24 mouse cellular contexts compared by ENCODE assay signal in genomic region chr11:50194070-50194469, GRCm38 (mm10). TPM values are rescaled to one million over a fixed set of nuclear protein-coding genes. Genes with fewer than 3 reads are reported as not detected.
DNase-seq lines count a peak whose midpoint lies in the region; ATAC-seq and TF ChIP-seq lines count a peak whose summit lies in the region.
"Had no signal": no experiment of that assay in that cellular context is flagged by ENCODE, and none has a peak within 500 bp of the region (broad histone marks: within the 10 kb centered on the region; RNA-seq: fewer than 3 reads in every experiment).

No protein-coding gene starts in this region.

- H3K36me3 ChIP-seq in liver, adult 2 months (ENCODE audit: control insufficient read depth, insufficient read depth, low read length): no peaks in the 10 kb centered on the region; the same call in 1 of the 2 replicates
- peaks cover 28% of the 10 kb centered on the region for H3K36me3 ChIP-seq in liver, embryonic 12.5 days
- H3K36me3 ChIP-seq in midbrain, postnatal 0 days (ENCODE audit: insufficient read depth, low read length): peaks cover 27% of the 10 kb centered on the region
- H3K36me3 ChIP-seq in midbrain, embryonic 15.5 days (replicated peaks): peaks cover 27% of the 10 kb centered on the region
- H3K36me3 ChIP-seq in intestine, postnatal 0 days (ENCODE audit: control insufficient read depth, insufficient read depth): peaks cover 11% of the 10 kb centered on the region

- H3K79me2 ChIP-seq in liver, adult 2 months (ENCODE audit: control insufficient read depth, insufficient read depth, low read length): no peaks in the 10 kb centered on the region

- no peak overlapping the region for H3K4me3 ChIP-seq in liver, adult 2 months (ENCODE audit: insufficient read depth, low read depth, low read length)
- no peak overlapping the region for H3K4me3 ChIP-seq in liver, embryonic 12.5 days
- H3K4me3 ChIP-seq in midbrain, postnatal 0 days (ENCODE audit: low read depth, low read length): no peak overlapping the region
- no peak overlapping the region for H3K4me3 ChIP-seq in midbrain, embryonic 15.5 days
- no peak overlapping the region for H3K4me3 ChIP-seq in intestine, postnatal 0 days (ENCODE audit: low read depth, low read length)
- H3K4me3 ChIP-seq in layer of hippocampus, adult 2 months: no peak overlapping the region
- H3K4me3 ChIP-seq: embryonic facial prominence, embryonic 12.5 days; embryonic facial prominence, embryonic 15.5 days; hindbrain, embryonic 10.5 days; hindbrain, embryonic 13.5 days had no signal

- no peak overlapping the region for H3K4me2 ChIP-seq in liver, embryonic 12.5 days
- no peak overlapping the region for H3K4me2 ChIP-seq in midbrain, postnatal 0 days (ENCODE audit: low read depth, low read length, poor library complexity, severe bottlenecking)
- no peak overlapping the region for H3K4me2 ChIP-seq in midbrain, embryonic 15.5 days
- no peak overlapping the region for H3K4me2 ChIP-seq in intestine, postnatal 0 days (replicated peaks; ENCODE audit: low read depth)
- H3K4me2 ChIP-seq: embryonic facial prominence, embryonic 12.5 days; embryonic facial prominence, embryonic 15.5 days; heart, embryonic 11.5 days; hindbrain, embryonic 13.5 days had no signal

- TF ChIP-seq POLR2A in liver, adult 2 months (IDR thresholded peaks at IDR 0.05; ENCODE audit: extremely low read depth, insufficient read depth, low read length): no peak

- 0 out of 2 replicates have a peak, but pooled peaks have one; percentile 15 for TF ChIP-seq CTCF in liver, adult 2 months (IDR thresholded peaks at IDR 0.05; ENCODE audit: low read depth, low read length)
- no peak for TF ChIP-seq CTCF in midbrain, postnatal 0 days (IDR thresholded peaks at IDR 0.05)
- TF ChIP-seq CTCF in intestine, postnatal 0 days (IDR thresholded peaks at IDR 0.05; ENCODE audit: low read depth): peak; percentile 51
- TF ChIP-seq CTCF in layer of hippocampus, adult 2 months (conservative IDR thresholded peaks at IDR 0.05): no peak

- peaks cover 29% of the 10 kb centered on the region for H3K4me1 ChIP-seq in liver, adult 2 months (ENCODE audit: control insufficient read depth, insufficient read depth, low read length)
- H3K4me1 ChIP-seq in liver, embryonic 12.5 days: peaks cover 16% of the 10 kb centered on the region
- H3K4me1 ChIP-seq in midbrain, postnatal 0 days (ENCODE audit: insufficient read depth, low read length): no peaks in the 10 kb centered on the region
- H3K4me1 ChIP-seq in midbrain, embryonic 15.5 days: no peaks in the 10 kb centered on the region
- no peaks in the 10 kb centered on the region for H3K4me1 ChIP-seq in intestine, postnatal 0 days (replicated peaks; ENCODE audit: control insufficient read depth, insufficient read depth, low read length)
- H3K4me1 ChIP-seq: embryonic facial prominence, embryonic 12.5 days; embryonic facial prominence, embryonic 15.5 days; hindbrain, embryonic 10.5 days; hindbrain, embryonic 13.5 days had no signal

- no peak for ATAC-seq in liver, embryonic 12.5 days
- ATAC-seq in midbrain, postnatal 0 days (ENCODE audit: low FRiP score): no peak
- ATAC-seq in midbrain, embryonic 15.5 days (replicated peaks): no peak
- ATAC-seq in intestine, postnatal 0 days: peak; percentile 36; the same call in 1 of the 2 replicates
- ATAC-seq: forebrain, embryonic 14.5 days; hindbrain, embryonic 16.5 days had no signal

- no peak overlapping the region for H3K9ac ChIP-seq in liver, adult 2 months (ENCODE audit: low read depth, low read length)
- H3K9ac ChIP-seq in liver, embryonic 12.5 days: no peak overlapping the region
- H3K9ac ChIP-seq in midbrain, postnatal 0 days (replicated peaks; ENCODE audit: low read length, poor library complexity, severe bottlenecking): 0 out of 2 replicates have a peak overlapping the region, but pooled peaks have one; percentile 24
- no peak overlapping the region for H3K9ac ChIP-seq in midbrain, embryonic 15.5 days
- H3K9ac ChIP-seq in intestine, postnatal 0 days (ENCODE audit: low read depth, low read length): no peak overlapping the region
- H3K9ac ChIP-seq: embryonic facial prominence, embryonic 12.5 days; embryonic facial prominence, embryonic 15.5 days; hindbrain, embryonic 13.5 days had no signal

- DNase-seq in liver, adult 2 months (ENCODE audit: extremely low read depth, low read depth, low spot score): no peak
- no peak for DNase-seq in midbrain, postnatal 0 days (ENCODE audit: low spot score)
- DNase-seq in heart, postnatal 4 days: no peak
- no peak for DNase-seq in layer of hippocampus, adult 2 months (ENCODE audit: low spot score in 2 of 2)
- DNase-seq in heart, adult 11 months: no peak
- DNase-seq: adrenal gland, adult 2 months; adrenal gland, postnatal 14 days; cerebellum, adult 11 months; cerebellum, adult 2 months; cerebellum, adult 9-11 months; cerebellum, postnatal 25 days; gastrocnemius, postnatal 10 days; gastrocnemius, postnatal 36 days had no signal

- H3K27ac ChIP-seq in liver, adult 2 months (replicated peaks; ENCODE audit: insufficient read depth, low read depth, low read length): no peak overlapping the region
- no peak overlapping the region for H3K27ac ChIP-seq in liver, embryonic 12.5 days
- no peak overlapping the region for H3K27ac ChIP-seq in midbrain, postnatal 0 days (ENCODE audit: low read depth, low read length)
- H3K27ac ChIP-seq in midbrain, embryonic 15.5 days: no peak overlapping the region
- peak overlapping the region; percentile 78 for H3K27ac ChIP-seq in intestine, postnatal 0 days (ENCODE audit: low read depth, low read length)
- H3K27ac ChIP-seq in layer of hippocampus, adult 2 months: no peak overlapping the region
- H3K27ac ChIP-seq: embryonic facial prominence, embryonic 12.5 days; embryonic facial prominence, embryonic 15.5 days; hindbrain, embryonic 10.5 days; hindbrain, embryonic 13.5 days had no signal

- 84% methylated on average over 7 of the region's 7 CpGs for WGBS in liver, adult 2 months
- WGBS in liver, embryonic 12.5 days (ENCODE audit: insufficient replicate concordance): 68% methylated on average over 7 of the region's 7 CpGs
- WGBS in midbrain, postnatal 0 days: 86% methylated on average over 7 of the region's 7 CpGs
- 82% methylated on average over 7 of the region's 7 CpGs for WGBS in midbrain, embryonic 15.5 days
- WGBS in intestine, postnatal 0 days: 50% methylated on average over 7 of the region's 7 CpGs

- no peaks in the 10 kb centered on the region for H3K27me3 ChIP-seq in liver, adult 2 months (ENCODE audit: control insufficient read depth, insufficient read depth, low read length)
- H3K27me3 ChIP-seq in liver, embryonic 12.5 days (replicated peaks): no peaks in the 10 kb centered on the region
- no peaks in the 10 kb centered on the region for H3K27me3 ChIP-seq in midbrain, postnatal 0 days (ENCODE audit: insufficient read depth, low read length)
- H3K27me3 ChIP-seq in midbrain, embryonic 15.5 days (replicated peaks): no peaks in the 10 kb centered on the region
- no peaks in the 10 kb centered on the region for H3K27me3 ChIP-seq in intestine, postnatal 0 days (replicated peaks; ENCODE audit: control insufficient read depth, insufficient read depth, low read length)
- H3K27me3 ChIP-seq: embryonic facial prominence, embryonic 12.5 days; embryonic facial prominence, embryonic 15.5 days; hindbrain, embryonic 13.5 days had no signal

- no peaks in the 10 kb centered on the region for H3K9me3 ChIP-seq in liver, embryonic 12.5 days (replicated peaks)
- H3K9me3 ChIP-seq in midbrain, postnatal 0 days (ENCODE audit: low read length): no peaks in the 10 kb centered on the region
- H3K9me3 ChIP-seq in midbrain, embryonic 15.5 days: no peaks in the 10 kb centered on the region
- no peaks in the 10 kb centered on the region for H3K9me3 ChIP-seq in intestine, postnatal 0 days (ENCODE audit: control insufficient read depth)
- H3K9me3 ChIP-seq: embryonic facial prominence, embryonic 12.5 days; embryonic facial prominence, embryonic 15.5 days; hindbrain, embryonic 10.5 days; hindbrain, embryonic 13.5 days had no signal

RNA-seq across cellular contexts. Expression of gene Sqstm1, which starts 16.6 kb away (rescaled TPM):
- 252 and 333 TPM in 2 replicates for total RNA-seq in liver, adult 2 months (2014; rRNA removed)
- polyA plus RNA-seq in liver, adult 2 months (2012; rRNA removed): 254 and 299 TPM in 2 replicates
- 143 and 152 TPM in 2 replicates for polyA plus RNA-seq in liver, embryonic 12.5 days (2016; fragmentation: Nextera tagmentation; extraction: Ambion mirVana)
- total RNA-seq in midbrain, postnatal 0 days (2014; rRNA removed): 314 and 335 TPM in 2 replicates
- 455 and 484 TPM in 2 replicates for polyA plus RNA-seq in midbrain, postnatal 0 days (2015; fragmentation: Nextera tagmentation; extraction: Ambion mirVana)
- 392 and 438 TPM in 2 replicates for polyA plus RNA-seq in midbrain, embryonic 15.5 days (2015; fragmentation: Nextera tagmentation; extraction: Ambion mirVana)
- polyA plus RNA-seq in intestine, postnatal 0 days (2015; fragmentation: Nextera tagmentation; extraction: Ambion mirVana): 197 and 213 TPM in 2 replicates
- 100 to 1,000 TPM; 178 to 180 TPM for total RNA-seq in heart, postnatal 4 days (2021)
- total RNA-seq in layer of hippocampus, adult 2 months (2021): 100 to 1,000 TPM; 444 to 465 TPM

RNA-seq across cellular contexts. Expression of gene Mgat4b, which starts 16.6 kb away (rescaled TPM):
- 9.8 and 16.5 TPM in 2 replicates for total RNA-seq in liver, adult 2 months (2014; rRNA removed)
- polyA plus RNA-seq in liver, adult 2 months (2012; rRNA removed): 26.3 and 28.8 TPM in 2 replicates
- 29.1 and 30.7 TPM in 2 replicates for polyA plus RNA-seq in liver, embryonic 12.5 days (2016; fragmentation: Nextera tagmentation; extraction: Ambion mirVana)
- total RNA-seq in midbrain, postnatal 0 days (2014; rRNA removed): 115 and 152 TPM in 2 replicates
- 77.3 and 77.9 TPM in 2 replicates for polyA plus RNA-seq in midbrain, postnatal 0 days (2015; fragmentation: Nextera tagmentation; extraction: Ambion mirVana)
- polyA plus RNA-seq in midbrain, embryonic 15.5 days (2015; fragmentation: Nextera tagmentation; extraction: Ambion mirVana): 54.6 and 57.9 TPM in 2 replicates
- 33.2 and 35.0 TPM in 2 replicates for polyA plus RNA-seq in intestine, postnatal 0 days (2015; fragmentation: Nextera tagmentation; extraction: Ambion mirVana)
- 100 to 1,000 TPM; 117 to 120 TPM for total RNA-seq in heart, postnatal 4 days (2021)
- total RNA-seq in layer of hippocampus, adult 2 months (2021): 10 to 100 TPM; 91.2 to 93.0 TPM

RNA-seq across cellular contexts. Expression of gene Mrnip, which starts 19.8 kb away (rescaled TPM):
- 8.5 and 9.3 TPM in 2 replicates for total RNA-seq in liver, adult 2 months (2014; rRNA removed)
- polyA plus RNA-seq in liver, adult 2 months (2012; rRNA removed): 9.3 and 9.9 TPM in 2 replicates
- 8.6 and 8.7 TPM in 2 replicates for polyA plus RNA-seq in liver, embryonic 12.5 days (2016; fragmentation: Nextera tagmentation; extraction: Ambion mirVana)
- 37.1 and 41.3 TPM in 2 replicates for total RNA-seq in midbrain, postnatal 0 days (2014; rRNA removed)
- 37.9 and 40.7 TPM in 2 replicates for polyA plus RNA-seq in midbrain, postnatal 0 days (2015; fragmentation: Nextera tagmentation; extraction: Ambion mirVana)
- 38.1 and 39.3 TPM in 2 replicates for polyA plus RNA-seq in midbrain, embryonic 15.5 days (2015; fragmentation: Nextera tagmentation; extraction: Ambion mirVana)
- 6.1 and 7.0 TPM in 2 replicates for polyA plus RNA-seq in intestine, postnatal 0 days (2015; fragmentation: Nextera tagmentation; extraction: Ambion mirVana)
- 1 to 10 TPM; 7.7 to 8.0 TPM for total RNA-seq in heart, postnatal 4 days (2021)
- 10 to 100 TPM; 12.7 to 15.8 TPM for total RNA-seq in layer of hippocampus, adult 2 months (2021)

RNA-seq across cellular contexts. Expression of gene Ltc4s, which starts 44.3 kb away (rescaled TPM):
- total RNA-seq in liver, adult 2 months (2014; rRNA removed): 0.27 and 0.28 TPM in 2 replicates
- polyA plus RNA-seq in liver, adult 2 months (2012; rRNA removed): 2.1 and 3.2 TPM in 2 replicates
- polyA plus RNA-seq in liver, embryonic 12.5 days (2016; fragmentation: Nextera tagmentation; extraction: Ambion mirVana): 0.87 and 1.0 TPM in 2 replicates
- 3.5 and 21.3 TPM in 2 replicates for total RNA-seq in midbrain, postnatal 0 days (2014; rRNA removed)
- 5.3 and 6.0 TPM in 2 replicates for polyA plus RNA-seq in midbrain, postnatal 0 days (2015; fragmentation: Nextera tagmentation; extraction: Ambion mirVana)
- 1.9 and 2.3 TPM in 2 replicates for polyA plus RNA-seq in midbrain, embryonic 15.5 days (2015; fragmentation: Nextera tagmentation; extraction: Ambion mirVana)
- polyA plus RNA-seq in intestine, postnatal 0 days (2015; fragmentation: Nextera tagmentation; extraction: Ambion mirVana): 39.5 and 54.4 TPM in 2 replicates
- total RNA-seq in heart, postnatal 4 days (2021): 1 to 10 TPM; 2.0 to 2.7 TPM
- 1 to 10 TPM; 6.8 to 9.3 TPM for total RNA-seq in layer of hippocampus, adult 2 months (2021)
- total RNA-seq: granulocyte monocyte progenitor cell, adult 5-6 weeks had no signal

Comparison
In these comparisons a context has a peak if more than half of its experiments do, and no peak if none do; other contexts are left out.
1. CTCF ChIP-seq: peak in liver, adult 2 months (single experiment) and intestine, postnatal 0 days (single experiment); none in midbrain, postnatal 0 days (single experiment) and layer of hippocampus, adult 2 months (single experiment).